Mouse (Mus musculus) G1E (cell line): ENCODE data around the gene Crybg1.

Experiments
- CTCF ChIP-seq: IDR thresholded peaks from 2 replicates; pipeline ENCODE4 v1.5.1; 2012; ENCODE audit warnings: low read depth, low read length, inconsistent platforms, mixed read lengths
- TAL1 ChIP-seq: conservative IDR thresholded peaks from 2 replicates; pipeline ENCODE4 v1.6.1; 2012; ENCODE audit warnings: low read depth, low read length, inconsistent platforms, mixed read lengths

DNA sequence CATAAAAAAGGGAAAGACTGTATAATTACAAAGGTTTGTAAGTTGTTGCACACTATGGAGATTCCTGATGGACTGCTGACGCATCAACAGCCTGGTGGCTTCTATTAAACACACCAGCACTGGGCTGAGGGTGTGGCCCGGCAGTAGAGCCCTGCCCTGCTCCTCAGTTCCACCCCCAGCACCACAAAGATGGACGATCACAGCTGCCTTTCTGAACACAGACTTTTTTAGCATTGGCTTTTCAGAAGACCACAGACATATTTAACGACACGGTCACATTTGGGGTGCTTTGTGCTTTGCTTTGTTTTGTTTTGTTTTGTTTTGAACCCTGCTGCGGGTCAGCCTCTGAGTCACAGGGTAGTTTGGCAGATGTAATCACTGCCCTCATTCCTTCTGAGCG, 105.0 kb downstream of the Crybg1 start:
- TF ChIP-seq CTCF (no peak), TAL1 (no peak)
